Mouse (Mus musculus) limb, embryonic 14.5 days (tissue): ENCODE data around the gene Fam111a. TPM values are rescaled to one million over a fixed set of nuclear protein-coding genes. Genes with fewer than 3 reads are reported as not detected.

Experiments
- ATAC-seq: fragments of 200-750 bp; cut with Nextera tagmentation; 2 replicates; pipeline ENCODE4 v1.8.0; 2017; ENCODE audit warnings: low read depth, moderate number of reproducible peaks, moderate TSS enrichment; ENCODE audit not compliant: low FRiP score
- DNase-seq: peaks from one replicate; pipeline ENCODE4 v3.0.0-alpha.2; 2015; ENCODE audit warnings: low spot score
- H3K27ac ChIP-seq: fragments of 300-500 bp; sonication (generic); replicated peaks from 2 replicates; pipeline ENCODE4 v1.5.1; 2014; ENCODE audit warnings: low read depth, mild to moderate bottlenecking, low read length, moderate library complexity, mixed read lengths
- H3K27me3 ChIP-seq: fragments of 300-500 bp; sonication (generic); 2 replicates; pipeline ENCODE4 v1.6.1; 2014; ENCODE audit warnings: low read length, mixed read lengths; ENCODE audit not compliant: control insufficient read depth, insufficient read depth
- H3K36me3 ChIP-seq: fragments of 300-500 bp; sonication (generic); 2 replicates; pipeline ENCODE4 v1.6.1; 2014; ENCODE audit warnings: mild to moderate bottlenecking, low read length, moderate library complexity, mixed read lengths; ENCODE audit not compliant: control insufficient read depth, insufficient read depth
- H3K4me1 ChIP-seq: fragments of 300-500 bp; sonication (generic); 2 replicates; pipeline ENCODE4 v1.6.1; 2014; ENCODE audit warnings: antibody characterized with exemption, low read length, mixed read lengths; ENCODE audit not compliant: control insufficient read depth, insufficient read depth
- H3K4me2 ChIP-seq: fragments of 300-500 bp; sonication (generic); replicated peaks from 2 replicates; pipeline ENCODE4 v1.6.1; 2014; ENCODE audit warnings: low read depth, mild to moderate bottlenecking, low read length, moderate library complexity; ENCODE audit not compliant: severe bottlenecking
- H3K4me3 ChIP-seq: fragments of 300-500 bp; sonication (generic); replicated peaks from 2 replicates; pipeline ENCODE4 v1.5.1; 2014; ENCODE audit warnings: low read length
- H3K9ac ChIP-seq: fragments of 300-500 bp; sonication (generic); 2 replicates; pipeline ENCODE4 v1.6.1; 2014; ENCODE audit warnings: mild to moderate bottlenecking, low read depth, low read length, moderate library complexity; ENCODE audit not compliant: severe bottlenecking
- H3K9me3 ChIP-seq: fragments of 300-500 bp; sonication (generic); 2 replicates; pipeline ENCODE4 v1.6.1; 2016; ENCODE audit warnings: low read length; ENCODE audit not compliant: control insufficient read depth
- POLR2A ChIP-seq: fragments of 200-500 bp; IDR thresholded peaks from 2 replicates; pipeline ENCODE4 v1.8.0; 2012; ENCODE audit warnings: inconsistent platforms, mild to moderate bottlenecking, moderate library complexity, borderline replicate concordance; ENCODE audit not compliant: insufficient read depth, insufficient read length; ENCODE audit errors: extremely low read depth
- WGBS: fragments of 180-500 bp; shearing (Covaris S2); extraction: QIAGEN DNeasy Blood & Tissue Kit; methylation state at CpG from one replicate; pipeline ENCODE4 v1.1.7; 2014; 5-methylcytosine and 5-hydroxymethylcytosine counted together
- polyA plus RNA-seq, 2 experiments: library from polyadenylated mRNA; depleted of rRNA in 1 of 2; stranded (reverse) in 1 of 2; unstranded in 1 of 2; fragments of >200 nt; fragmentation: Nextera tagmentation in 1 of 2; extraction: Ambion mirVana in 1 of 2; gene quantifications; 2 replicates each; pipeline versions ENCODE4 v1.2.1 to v1.2.3; 2012 to 2014

Gene Fam111a
- polyA plus RNA-seq, 2 experiments = 17.1 to 25.1 TPM

- no peak for TF ChIP-seq POLR2A
- ATAC-seq = peak; percentile 96
- H3K27ac ChIP-seq = peak overlapping the region; percentile 58; the same call in 1 of the 2 replicates
Observed at GRCm38 (mm10) chr19:12573266-12574011, 27.9 kb downstream of the Fam111a start.

GRCm38 (mm10) chr19:12574012-12574407, 28.5 kb downstream of the Fam111a start:
- no peak for TF ChIP-seq POLR2A
- peak overlapping the region; percentile 58; the same call in 1 of the 2 replicates for H3K27ac ChIP-seq
- WGBS = 13% methylated on average over 5 of the region's 5 CpGs
- peak overlapping the region; percentile 53 for H3K4me2 ChIP-seq
- H3K4me1 ChIP-seq = peaks cover 16% of the 10 kb centered on the region
- H3K27me3 ChIP-seq = no peaks in the 10 kb centered on the region
- H3K9ac ChIP-seq = peak overlapping the region; percentile 49
- ATAC-seq = no peak
- peak overlapping the region; percentile 37 for H3K4me3 ChIP-seq
- 0 out of 2 replicates have a peak, but pooled peaks cover 4% of the 10 kb centered on the region for H3K36me3 ChIP-seq
- DNase-seq = no peak
- H3K9me3 ChIP-seq = no peaks in the 10 kb centered on the region

More at GRCm38 (mm10) chr19:12573266-12574011, 27.9 kb downstream of the Fam111a start:
- peaks cover 16% of the 10 kb centered on the region for H3K4me1 ChIP-seq
- H3K36me3 ChIP-seq = 0 out of 2 replicates have a peak, but pooled peaks cover 4% of the 10 kb centered on the region
- H3K9me3 ChIP-seq = no peaks in the 10 kb centered on the region
- peak overlapping the region; percentile 37 for H3K4me3 ChIP-seq
- peak overlapping the region; percentile 53 for H3K4me2 ChIP-seq
- 9% methylated on average over 14 of the region's 14 CpGs for WGBS
- H3K9ac ChIP-seq = peak overlapping the region; percentile 49
- no peaks in the 10 kb centered on the region for H3K27me3 ChIP-seq
- DNase-seq = peak; percentile 94

GRCm38 (mm10) chr19:12575107-12575506, 29.6 kb downstream of the Fam111a start:
- ATAC-seq (no peak), DNase-seq (peak; percentile 41)
- 73% methylated on average over 7 of the region's 7 CpGs for WGBS
- peaks cover 16% of the 10 kb centered on the region for H3K4me1 ChIP-seq
- H3K4me3 ChIP-seq = no peak overlapping the region
- no peak overlapping the region for H3K9ac ChIP-seq
- H3K4me2 ChIP-seq = no peak overlapping the region
- H3K27me3 ChIP-seq = no peaks in the 10 kb centered on the region
- TF ChIP-seq POLR2A = no peak
- H3K36me3 ChIP-seq = 0 out of 2 replicates have a peak, but pooled peaks cover 4% of the 10 kb centered on the region
- H3K27ac ChIP-seq = no peak overlapping the region
- H3K9me3 ChIP-seq = no peaks in the 10 kb centered on the region

GRCm38 (mm10) chr19:12575514-12575913, 30.0 kb downstream of the Fam111a start:
- Histone ChIP-seq H3K27me3 (no peaks in the 10 kb centered on the region), H3K9me3 (no peaks in the 10 kb centered on the region), H3K4me2 (no peak overlapping the region), H3K9ac (no peak overlapping the region), H3K4me3 (no peak overlapping the region), H3K36me3 (0 out of 2 replicates have a peak, but pooled peaks cover 4% of the 10 kb centered on the region), H3K4me1 (peaks cover 16% of the 10 kb centered on the region), H3K27ac (no peak overlapping the region)
- 93% methylated on average over 2 of the region's 2 CpGs for WGBS
- DNase-seq = no peak
- ATAC-seq = no peak
- TF ChIP-seq POLR2A = no peak

GRCm38 (mm10) chr19:12576639-12577038, 31.1 kb downstream of the Fam111a start:
- Histone ChIP-seq H3K4me3 (no peak overlapping the region), H3K36me3 (0 out of 2 replicates have a peak, but pooled peaks cover 4% of the 10 kb centered on the region), H3K4me1 (peaks cover 16% of the 10 kb centered on the region), H3K27ac (no peak overlapping the region), H3K27me3 (no peaks in the 10 kb centered on the region), H3K4me2 (no peak overlapping the region), H3K9ac (no peak overlapping the region), H3K9me3 (no peaks in the 10 kb centered on the region)
- TF ChIP-seq POLR2A = no peak
- no peak for ATAC-seq
- no peak for DNase-seq
- WGBS = 89% methylated on average over 2 of the region's 2 CpGs
